Mouse (Mus musculus): ENCODE measurements around the gene U2af2.

DNA sequence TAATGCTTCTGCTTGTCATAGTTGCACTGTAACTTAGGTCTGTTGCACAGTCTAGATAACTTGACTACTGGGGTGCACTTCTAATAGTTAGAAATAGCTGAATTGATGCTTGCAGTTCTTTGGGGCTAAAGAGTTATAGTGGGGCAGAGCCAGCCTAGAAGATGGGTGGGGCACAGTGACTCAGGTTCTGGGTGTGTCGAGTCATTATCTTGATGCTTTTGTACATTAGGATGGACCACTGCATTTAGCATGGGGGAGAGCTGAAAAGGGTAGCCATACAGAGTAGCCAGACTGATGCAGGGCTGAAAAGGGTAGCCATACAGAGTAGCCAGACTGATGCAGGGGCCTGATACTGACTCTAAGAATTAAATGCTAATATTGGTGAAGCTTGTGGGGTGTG, 11.6 kb downstream of the U2af2 start:
- TF ChIP-seq CTCF (IDR thresholded peaks at IDR 0.05; ENCODE audit: low read depth) (no peak), EP300 (IDR thresholded peaks at IDR 0.05; ENCODE audit: low read depth) (no peak)

All from liver, embryonic 14.5 days (tissue).